Mouse (Mus musculus): ENCODE measurements around the gene Mettl16.

DNA sequence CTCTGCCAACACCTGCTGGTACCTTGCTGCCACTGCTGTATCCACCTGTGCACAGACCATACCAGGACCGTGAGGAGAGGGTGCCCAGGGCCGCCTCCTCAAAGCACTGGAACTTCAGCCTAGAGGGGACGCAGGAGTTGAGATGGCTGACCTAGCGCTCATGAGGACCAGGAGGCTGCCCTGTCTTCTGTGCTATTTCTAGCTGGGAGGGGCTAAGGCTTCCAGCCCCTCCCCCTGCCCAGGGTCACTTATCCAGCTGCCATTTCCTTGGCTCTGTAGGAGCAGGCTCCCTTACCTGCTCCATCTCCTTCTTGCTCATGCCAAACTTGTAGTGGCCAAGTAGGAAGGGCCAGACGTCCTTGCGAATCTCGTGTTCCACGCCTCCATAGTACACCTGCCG lies 87.1 kb downstream of the Mettl16 start:
- TF ChIP-seq CTCF (IDR thresholded peaks at IDR 0.05; ENCODE audit: low read depth) (no peak), EP300 (IDR thresholded peaks at IDR 0.05; ENCODE audit: low read depth) (no peak)
